Mouse (Mus musculus) spleen, postnatal 4 days (tissue): Measurements from ENCODE around the gene Hspa12b.
A peak's percentile ranks its signal among the peaks of the same experiment; 100 is the strongest.

ENCODE experiments used
- DNase-seq, 2 experiments: peaks; one replicate each; pipeline ENCODE4 v3.0.0; 2022; ENCODE audit warnings: low spot score in 2 of 2

Gene Hspa12b

DNA sequence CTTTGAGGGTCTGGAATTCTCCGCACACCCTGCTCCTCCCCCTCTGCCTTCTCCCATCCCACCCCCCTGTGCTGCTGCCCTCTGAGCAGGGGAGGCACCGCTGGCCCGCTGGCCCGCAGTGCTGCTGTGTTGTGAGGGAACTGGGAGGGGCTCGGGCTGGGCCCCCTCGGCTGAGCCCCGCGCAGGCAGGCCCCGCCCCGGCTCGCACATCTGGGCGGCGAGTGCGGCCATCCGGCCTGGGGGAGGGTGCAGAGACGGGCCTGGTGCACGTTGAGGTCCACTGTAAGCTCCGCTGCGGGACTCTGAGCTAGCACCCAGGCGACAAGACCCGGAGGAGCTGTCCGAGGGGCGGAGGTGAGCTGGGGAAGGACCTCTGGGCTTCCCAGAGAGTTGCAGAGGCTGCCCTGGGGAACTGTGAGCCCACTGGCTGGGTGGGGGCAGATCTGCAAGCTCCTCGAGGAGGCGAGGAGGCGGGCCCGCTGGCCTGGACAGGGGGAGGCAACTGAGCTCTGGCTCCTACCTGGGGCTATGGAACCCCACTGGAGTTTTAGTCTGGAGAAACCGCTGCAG, at the start of gene Hspa12b:
Gene Hspa12b, plus strand, starts transcription at position 120 of the 570 bp plus-strand sequence.
- peak in 1 of 2 experiments; percentile 74 for DNase-seq

DNA sequence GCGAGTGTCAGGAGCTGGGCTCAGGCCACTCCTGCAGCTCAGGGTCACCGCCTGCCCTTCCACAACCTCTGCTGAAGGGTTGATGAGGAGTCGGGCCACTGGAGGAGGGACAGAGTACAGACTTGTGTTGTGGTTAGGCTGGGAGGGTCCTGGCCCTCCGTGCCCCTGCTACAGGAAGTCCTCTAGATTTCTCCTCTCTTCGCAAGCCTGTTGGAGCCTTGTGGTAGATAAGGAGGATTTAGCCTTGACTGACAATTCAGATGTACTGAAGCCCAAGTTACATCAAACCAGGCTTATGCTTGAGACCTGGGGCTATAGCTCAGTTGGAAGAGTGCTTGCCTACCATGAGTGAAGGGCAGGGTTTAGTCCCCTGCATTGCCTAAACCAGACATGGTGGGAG, 46.6 kb upstream of the Hspa12b start:
- no peak for DNase-seq

DNA sequence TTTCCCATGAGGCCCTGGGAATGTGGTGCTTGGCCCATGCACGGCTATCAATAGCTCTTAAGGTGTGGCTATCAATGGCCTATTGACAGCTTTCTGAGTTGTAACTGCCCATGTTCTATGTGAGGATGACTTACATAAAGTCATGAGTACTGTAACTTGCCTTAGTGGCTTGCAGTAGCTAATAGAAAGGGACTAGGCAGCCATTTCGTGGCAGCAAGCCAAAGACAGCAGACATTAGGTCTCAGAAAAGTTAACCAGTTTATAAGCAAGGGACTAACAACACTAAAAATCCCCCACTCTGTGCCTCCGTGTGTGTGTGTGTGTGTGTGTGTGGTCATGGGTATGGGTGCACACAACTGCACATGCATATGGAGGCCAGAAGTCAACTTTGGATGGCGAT, 42.9 kb upstream of the Hspa12b start:
- no peak for DNase-seq

DNA sequence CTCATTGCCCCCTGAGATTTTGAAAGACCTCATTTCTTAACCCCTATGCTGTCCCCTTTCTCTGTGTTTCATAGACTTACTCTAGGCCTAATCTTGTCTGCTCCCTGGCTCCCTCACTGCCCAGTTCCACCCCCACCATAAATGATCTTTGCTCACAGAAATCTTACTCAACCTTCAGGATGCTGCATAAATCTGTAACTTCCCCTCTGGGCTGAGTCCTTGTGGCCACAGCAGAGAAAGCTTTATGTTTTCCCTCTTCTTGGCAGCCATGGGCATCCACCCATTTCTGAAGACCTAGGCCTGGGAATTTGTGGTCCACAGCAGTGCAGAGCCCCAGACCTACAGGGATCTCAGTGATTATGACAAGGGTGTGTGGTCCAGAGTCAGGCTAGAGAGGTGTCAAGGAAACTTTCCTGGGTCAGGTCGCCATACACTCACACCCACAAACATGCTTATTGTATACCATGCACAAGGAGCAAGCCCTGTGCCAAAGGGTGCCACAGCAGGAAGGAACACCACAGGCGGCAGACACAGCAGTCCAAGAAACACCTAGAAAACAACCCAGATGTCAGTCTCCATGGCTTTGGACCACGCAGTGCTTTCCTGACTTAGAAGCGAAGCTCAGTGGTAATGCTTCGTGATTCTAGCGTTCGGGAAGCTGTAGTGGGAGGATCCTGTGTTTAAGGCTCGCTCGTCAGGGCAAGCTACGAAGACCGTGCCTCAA, 40.3 kb upstream of the Hspa12b start, which contains the start of gene Siglec1:
Gene Siglec1, minus strand, starts transcription at position 99 of the 724 bp plus-strand sequence.
- no peak for DNase-seq

DNA sequence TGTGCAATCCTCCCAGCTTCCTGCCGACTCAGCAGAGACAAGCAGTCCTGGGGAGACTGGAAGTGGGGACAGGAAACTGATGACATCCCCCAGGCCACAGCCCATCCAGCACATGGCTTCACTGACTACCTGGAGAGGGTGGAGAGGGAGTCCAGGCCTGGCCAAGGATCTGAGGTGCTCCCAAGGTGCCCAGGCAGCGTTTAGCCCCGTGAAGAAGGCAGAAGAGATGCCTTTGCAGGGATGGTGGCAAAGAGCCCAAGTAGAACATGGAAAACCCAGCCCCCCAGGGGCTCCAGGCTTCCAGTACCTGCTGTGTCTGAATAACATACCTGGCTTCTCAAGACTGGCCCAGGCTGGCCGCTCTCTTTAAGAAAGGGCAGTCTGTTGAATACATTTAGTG, 38.5 kb upstream of the Hspa12b start:
- no peak for DNase-seq

DNA sequence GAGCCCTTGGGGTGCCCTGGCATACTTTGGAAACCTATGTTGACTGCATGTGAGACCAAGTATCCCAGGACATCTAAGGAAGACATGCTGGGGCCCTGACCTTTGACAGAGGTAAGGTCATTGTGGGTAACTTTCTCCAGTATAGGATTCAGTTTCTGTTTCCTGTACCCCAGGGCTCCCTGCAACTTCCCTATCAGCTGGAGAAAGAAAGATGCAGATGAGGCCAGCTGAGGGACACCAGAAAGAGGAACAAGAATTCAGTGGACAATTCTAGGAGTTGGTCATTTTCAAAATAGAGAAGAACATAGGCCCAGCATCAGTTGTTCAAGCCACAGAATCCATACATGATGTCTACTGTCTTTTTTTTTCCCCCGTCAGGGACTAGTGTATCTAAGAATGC, 37.4 kb upstream of the Hspa12b start:
- no peak for DNase-seq

DNA sequence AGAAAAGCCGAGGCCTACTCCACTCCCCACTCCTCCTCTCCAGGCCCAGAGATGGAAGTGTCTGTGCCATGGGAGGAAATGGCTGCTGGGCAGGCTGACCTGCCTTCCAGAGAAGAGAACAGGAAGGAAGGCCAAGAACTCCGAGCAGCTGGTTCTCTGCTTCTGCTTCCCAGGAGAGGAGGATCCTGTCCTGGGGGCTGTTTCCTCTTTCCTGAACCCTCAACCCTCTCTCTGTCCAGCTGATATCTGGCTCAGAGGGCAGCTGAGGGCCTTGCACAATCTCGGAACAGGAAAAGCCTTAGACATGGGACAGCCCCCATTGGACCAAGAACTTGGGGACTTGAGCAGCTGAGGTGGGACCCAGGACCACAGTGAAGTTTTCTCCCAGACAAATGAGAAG, 36.2 kb upstream of the Hspa12b start:
- DNase-seq, result no peak

DNA sequence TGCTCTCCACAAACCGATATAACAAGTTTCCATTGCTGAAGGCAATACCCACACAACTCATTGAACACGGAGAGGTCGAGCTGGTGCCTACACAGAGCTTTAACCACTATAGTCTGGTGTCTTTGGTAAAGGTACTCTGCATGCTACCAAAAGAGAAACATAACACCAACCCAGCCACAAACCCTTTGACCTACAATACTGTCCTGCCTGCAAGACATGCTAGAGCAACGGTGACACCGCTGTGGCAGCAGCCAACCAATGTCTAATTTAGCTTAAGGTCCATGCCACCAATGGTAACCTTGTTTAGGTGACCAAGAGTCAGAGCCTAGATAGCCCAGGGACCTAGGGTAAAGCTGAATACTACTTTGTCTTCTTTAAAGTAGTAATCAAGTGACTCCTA, 33.5 kb upstream of the Hspa12b start:
- peak in 1 of 2 experiments; percentile 51 for DNase-seq

DNA sequence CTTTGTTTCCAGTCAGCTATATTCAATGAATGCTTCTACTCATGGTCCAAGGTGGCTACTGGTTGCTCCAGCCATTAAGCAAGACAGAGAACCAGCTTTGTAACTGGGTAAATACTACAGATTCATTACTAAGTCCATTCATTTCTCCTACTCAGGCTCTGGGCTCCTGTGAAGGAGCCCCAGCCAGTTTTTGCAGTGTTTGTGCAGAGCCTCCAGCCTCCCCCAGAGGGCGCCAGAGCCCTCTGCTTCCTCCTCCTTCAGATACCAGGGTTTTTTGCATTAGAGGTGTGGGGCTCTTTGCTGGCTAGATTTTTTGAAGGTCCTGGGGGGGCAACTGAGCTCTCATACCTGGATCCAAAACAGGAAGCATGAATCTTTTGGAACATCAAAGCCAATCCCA, 32.3 kb upstream of the Hspa12b start:
- peak; percentile 79 to 91 for DNase-seq

DNA sequence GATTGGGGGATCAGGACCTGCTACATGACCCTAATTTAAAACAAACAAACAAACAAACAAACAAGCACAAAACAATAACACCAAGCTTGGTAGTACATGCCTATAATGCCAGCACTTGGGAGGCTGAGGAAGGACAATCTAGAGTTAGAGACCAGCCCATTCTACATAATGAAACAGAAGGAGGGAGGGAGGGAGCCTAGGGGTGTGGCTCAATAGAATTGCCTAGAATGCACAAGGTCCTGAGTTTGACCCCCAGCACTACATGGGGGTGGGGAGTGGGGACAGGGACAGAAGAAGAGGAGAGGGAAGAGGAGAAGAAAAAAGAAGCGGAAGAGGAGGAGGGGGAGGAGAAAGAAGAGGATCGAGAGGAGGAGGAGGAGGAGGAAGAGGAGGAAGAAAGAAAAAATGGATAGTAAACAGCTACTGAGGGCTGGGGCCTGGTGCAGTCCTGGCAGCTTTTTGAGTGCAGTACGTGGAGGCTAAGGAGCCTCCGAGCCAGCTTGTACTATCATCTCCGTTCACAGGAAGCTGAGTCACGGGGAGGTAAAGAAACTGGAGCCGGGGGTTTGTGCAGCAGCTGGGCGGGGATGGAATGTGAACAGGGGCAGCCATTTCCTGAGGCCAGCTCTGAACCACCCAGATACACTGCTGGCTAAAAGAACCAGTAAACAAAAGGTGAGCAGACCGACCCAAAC, 30.8 kb upstream of the Hspa12b start:
- DNase-seq, result peak; percentile 51 to 71

DNA sequence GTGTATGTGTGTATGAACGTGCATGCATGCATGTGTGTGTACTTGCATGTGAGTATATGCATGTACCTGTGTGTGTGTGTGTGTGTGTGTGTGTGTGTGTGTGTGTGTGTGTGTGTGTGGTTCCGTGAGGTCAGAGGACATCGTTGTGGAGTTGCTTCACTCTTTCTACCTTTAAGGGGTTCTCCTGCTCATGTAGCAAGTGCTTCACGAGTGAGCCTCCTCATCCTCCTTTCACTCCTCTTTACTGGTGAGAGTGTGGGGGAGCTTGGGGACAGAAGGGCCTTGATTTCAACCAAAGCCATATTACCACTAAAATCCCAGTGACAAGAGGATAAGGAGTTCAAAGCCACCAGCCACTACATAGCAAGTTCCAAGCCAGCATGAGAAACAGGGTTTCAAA, 30.0 kb upstream of the Hspa12b start:
- DNase-seq, result peak in 1 of 2 experiments; percentile 52

DNA sequence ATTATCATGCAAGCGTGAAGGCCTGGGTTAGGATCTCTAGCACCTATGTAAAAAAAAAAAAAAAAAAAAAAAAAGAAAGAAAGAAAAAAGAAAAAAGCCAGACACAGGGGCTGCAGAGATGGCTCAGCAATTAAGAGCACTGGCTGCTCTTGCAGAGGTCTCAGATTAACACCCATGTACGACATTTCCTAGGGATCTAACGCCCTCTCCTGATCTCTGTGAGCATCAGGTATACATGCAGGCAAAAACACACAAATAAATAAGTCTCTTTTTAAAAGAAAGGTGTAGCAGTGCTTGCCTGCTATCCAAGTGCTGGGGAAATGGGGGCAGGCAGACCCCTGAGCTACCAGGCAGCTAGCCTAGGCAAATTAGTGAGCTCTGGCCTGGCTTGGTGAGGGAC, 25.6 kb upstream of the Hspa12b start:
- peak in 1 of 2 experiments; percentile 51 for DNase-seq

DNA sequence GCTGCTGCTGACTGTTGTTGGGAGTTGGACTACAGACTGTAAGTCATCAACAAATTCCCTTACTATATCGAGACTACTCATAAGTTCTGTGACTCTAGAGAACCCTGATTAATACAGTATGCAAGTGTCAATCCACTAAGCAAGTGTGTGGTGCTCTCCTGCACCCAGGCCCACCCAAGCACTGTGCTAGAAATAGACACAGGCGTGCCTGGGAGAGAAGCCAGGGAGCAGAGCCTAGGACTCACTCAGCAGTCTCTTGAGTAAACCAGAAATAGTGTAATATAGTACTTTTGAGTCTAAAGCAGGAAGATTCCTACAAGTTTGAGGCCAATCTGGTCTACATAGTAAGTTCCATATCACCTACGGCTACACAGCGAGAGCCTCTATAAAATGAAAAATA, 23.1 kb upstream of the Hspa12b start:
- no peak for DNase-seq

DNA sequence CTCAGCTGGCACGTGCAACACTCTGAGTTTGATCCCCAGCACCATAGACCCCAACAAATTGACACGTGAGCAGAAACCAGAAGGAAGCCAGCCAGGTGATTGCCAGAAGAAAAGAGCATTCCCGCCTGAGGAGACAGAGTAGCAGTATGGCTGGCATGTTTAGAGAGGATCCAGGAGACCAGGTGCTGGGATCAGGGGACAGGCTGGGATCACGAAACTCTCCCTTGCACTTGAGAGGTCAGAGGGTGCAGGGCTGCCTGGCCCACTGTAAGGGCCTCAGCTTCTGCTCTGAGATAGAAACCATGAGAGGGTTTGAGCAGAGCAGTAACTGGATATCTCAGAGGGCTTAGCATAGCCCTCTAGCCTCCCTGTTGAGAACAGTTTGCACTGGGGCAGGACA, 22.0 kb upstream of the Hspa12b start:
- peak in 1 of 2 experiments; percentile 50 for DNase-seq

DNA sequence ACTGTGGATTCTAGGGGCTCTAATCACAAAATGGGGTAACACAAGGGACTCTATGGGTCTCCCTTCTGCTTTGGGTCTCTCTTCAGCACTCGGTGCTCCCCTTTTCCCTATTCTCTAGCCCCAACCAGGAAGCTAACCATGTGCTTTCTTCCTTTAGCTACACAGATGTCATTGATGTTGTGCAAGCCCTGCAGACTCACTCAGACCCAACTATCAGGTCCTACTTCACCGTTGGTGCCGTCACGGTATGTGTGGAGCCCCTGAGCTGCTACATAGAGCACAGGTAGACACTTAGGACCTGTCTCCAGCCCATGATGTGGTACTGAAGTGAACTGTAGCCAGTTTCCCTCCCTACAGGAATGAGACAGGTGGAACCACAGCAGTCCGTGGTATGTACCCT, 21.1 kb upstream of the Hspa12b start:
- peak in 1 of 2 experiments; percentile 55 for DNase-seq

DNA sequence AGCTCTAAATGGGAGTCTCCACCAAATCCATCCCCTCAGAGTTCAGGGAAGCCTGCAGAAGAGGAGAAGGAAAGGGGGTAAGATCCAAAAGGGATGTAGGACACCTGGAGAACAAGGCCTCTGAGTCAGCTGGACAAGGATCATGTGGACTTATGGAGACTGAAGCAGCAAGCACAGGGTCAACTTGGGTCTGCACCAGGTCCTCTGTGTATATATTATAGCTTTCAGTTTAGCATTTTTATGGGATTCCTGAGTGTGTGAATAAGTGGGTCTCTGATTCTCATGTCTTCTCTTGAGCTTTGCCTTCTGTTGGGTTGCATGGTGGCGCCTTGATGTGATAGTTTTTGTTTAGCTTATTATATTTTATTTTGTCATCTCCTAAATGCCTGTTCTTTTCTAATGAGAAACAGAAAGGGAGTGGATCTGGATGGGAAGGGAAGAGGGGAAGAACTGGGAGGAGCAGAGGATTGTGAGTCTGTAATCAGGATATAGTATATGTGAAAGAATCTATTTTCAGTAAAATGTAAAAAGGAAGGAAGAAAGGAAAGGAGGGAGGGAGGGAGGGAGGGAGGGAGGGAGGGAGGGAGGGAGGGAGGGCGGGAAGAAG, 8.0 kb upstream of the Hspa12b start:
- no peak for DNase-seq

DNA sequence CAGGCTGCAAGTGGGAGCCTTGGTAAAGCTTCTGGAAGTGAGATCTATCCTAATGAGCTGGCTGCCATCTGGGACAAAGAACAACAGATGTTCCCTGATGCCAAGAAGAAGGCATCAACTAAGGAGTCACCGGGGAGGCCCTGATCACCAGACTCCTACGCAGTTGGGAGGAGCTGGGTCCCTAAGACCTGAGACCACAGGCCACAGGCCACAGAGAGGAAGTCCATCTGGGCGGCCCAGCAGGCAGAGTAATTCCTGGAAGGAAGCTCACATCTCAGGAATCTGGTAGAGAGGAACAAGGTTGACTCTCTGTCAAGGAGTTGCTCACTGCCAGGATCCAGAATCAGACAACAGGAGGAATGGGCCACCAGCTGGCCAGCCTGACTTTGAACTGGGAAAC, 2.9 kb upstream of the Hspa12b start:
- peak in 1 of 2 experiments; percentile 59 for DNase-seq

DNA sequence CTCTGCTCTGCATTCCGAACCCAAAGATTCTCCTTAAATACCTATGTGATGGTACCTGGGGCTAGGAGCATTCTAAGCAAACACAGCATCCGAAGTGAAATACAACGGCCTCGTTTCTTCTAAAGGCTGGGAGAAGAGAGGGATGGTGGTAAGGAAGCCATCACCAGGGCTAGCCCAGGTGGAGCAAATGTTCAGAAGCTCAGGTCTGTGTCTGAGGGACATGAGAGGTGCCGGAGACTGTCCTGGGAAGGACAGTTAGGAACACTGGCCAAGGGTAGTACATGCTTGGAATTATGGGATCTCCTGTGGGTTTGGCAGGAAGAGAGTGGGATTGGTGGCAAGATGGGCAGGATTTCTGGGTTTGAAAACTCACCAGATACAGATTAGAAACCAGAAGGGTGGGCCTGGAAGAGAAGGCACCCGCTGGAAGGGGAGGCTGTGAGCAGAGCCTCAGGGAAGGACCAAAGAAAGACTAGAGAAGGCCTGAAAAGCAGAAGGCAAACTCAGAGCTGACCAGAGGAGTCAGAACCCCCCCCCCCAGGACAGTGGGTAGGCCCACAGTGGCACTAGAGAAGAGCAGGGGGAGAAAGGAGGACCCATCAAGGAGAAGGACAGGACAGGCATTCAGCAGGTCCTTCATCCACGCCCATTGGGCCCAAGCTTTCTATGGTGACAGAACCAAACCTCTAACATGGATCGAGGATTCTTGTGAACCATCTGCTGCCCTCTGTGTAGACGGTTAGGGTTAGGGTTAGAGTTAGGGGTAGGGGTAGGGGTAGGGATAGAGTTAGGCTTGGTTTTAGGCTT, 1.7 kb upstream of the Hspa12b start:
- DNase-seq, result peak in 1 of 2 experiments; percentile 51

DNA sequence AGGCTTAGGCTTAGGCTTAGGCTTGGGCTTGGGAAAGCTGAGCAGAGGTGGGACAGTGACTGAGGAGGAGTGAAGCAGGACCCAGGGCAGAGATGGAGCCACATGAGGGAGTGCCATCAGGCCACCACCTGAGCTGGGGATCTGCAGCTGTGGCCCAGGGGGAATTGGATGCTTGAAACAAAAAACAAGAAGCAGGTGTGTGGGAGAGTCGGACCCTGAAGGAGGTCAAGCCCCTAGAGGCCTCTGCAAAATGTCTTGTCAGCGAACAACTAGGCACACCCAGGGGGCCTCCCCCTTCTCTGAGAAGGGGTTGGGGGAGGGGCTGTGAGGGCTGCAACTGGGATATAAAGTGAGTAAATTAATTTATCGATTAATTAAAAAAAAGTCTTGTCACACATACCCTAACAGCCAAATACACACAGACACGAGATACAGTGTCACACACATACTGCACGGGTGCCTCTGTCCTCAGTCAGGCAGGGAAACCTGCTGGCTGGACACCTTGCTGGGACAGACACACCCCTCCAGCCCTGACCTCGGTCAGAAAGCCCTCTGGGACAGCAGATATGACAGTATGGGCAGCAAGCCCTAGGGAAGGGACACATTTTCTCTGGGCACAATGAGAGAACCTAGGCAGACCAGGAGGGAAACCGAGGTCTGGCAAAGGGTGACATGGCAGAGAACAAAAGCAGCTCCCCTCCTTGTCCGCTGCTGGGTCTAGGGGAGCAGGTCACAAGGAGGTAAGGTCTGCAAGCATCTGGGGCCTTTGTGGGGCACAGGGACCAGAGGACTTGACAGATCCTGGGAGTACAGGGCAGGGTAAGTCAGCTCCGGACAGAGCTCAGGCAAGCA, 890 bp upstream of the Hspa12b start:
- peak in 1 of 2 experiments; percentile 59 for DNase-seq

DNA sequence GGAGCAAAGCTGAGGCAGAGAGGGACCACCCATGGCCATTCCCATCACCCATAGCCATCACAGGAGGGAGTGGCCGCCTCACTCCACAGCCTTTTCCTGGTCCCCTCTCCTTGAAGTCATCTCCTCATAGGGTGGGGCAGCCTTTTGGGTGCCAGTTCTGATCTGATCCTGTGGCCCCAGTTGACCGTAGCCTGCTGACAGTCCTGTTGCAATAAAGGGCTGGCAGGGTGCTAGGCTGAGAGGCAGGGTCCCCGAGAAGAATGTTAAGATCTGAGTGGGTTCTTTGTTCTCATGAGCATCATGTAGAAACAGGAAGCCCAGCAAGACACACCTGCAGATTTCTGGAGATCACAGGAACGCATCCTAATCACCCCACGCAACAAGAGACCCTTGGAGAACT, 1.1 kb downstream of the Hspa12b start:
- peak in 1 of 2 experiments; percentile 59 for DNase-seq
